Mouse (Mus musculus) midbrain, embryonic 12.5 days (tissue): ENCODE measurements at regions not wholly inside any gene's neighbourhood (a gene's known extent, or its start where the extent isn't known, plus 50 kb on each side); places are given as distances from the start of the nearest gene placed in this dataset.

ENCODE experiments used
- ATAC-seq: fragments of 200-750 bp; cut with Nextera tagmentation; 2 replicates; pipeline ENCODE4 v1.8.0; 2017; ENCODE audit warnings: low read depth, moderate TSS enrichment, moderate library complexity; ENCODE audit not compliant: low FRiP score
- H3K27ac ChIP-seq: fragments of 300-500 bp; sonication (generic); replicated peaks from 2 replicates; pipeline ENCODE4 v1.5.1; 2016; ENCODE audit warnings: mild to moderate bottlenecking
- H3K27me3 ChIP-seq: fragments of 300-500 bp; sonication (generic); 2 replicates; pipeline ENCODE4 v1.6.1; 2016; ENCODE audit warnings: mild to moderate bottlenecking
- H3K36me3 ChIP-seq: fragments of 300-500 bp; sonication (generic); 2 replicates; pipeline ENCODE4 v1.6.1; 2016
- H3K4me1 ChIP-seq: fragments of 300-500 bp; sonication (generic); 2 replicates; pipeline ENCODE4 v1.6.1; 2016
- H3K4me2 ChIP-seq: fragments of 300-500 bp; sonication (generic); replicated peaks from 2 replicates; pipeline ENCODE4 v1.6.1; 2016; ENCODE audit warnings: mild to moderate bottlenecking, moderate library complexity
- H3K4me3 ChIP-seq: fragments of 300-500 bp; sonication (generic); 2 replicates; pipeline ENCODE4 v1.5.1; 2016; ENCODE audit warnings: mild to moderate bottlenecking
- H3K9ac ChIP-seq: fragments of 300-500 bp; sonication (generic); replicated peaks from 2 replicates; pipeline ENCODE4 v1.6.1; 2016; ENCODE audit warnings: mild to moderate bottlenecking, moderate library complexity
- H3K9me3 ChIP-seq: fragments of 300-500 bp; sonication (generic); 2 replicates; pipeline ENCODE4 v1.6.1; 2016; ENCODE audit warnings: mild to moderate bottlenecking
- WGBS: fragments of 180-500 bp; shearing (Covaris S2); methylation state at CpG from one replicate; pipeline ENCODE4 v1.1.7; 2016; 5-methylcytosine and 5-hydroxymethylcytosine counted together

DNA sequence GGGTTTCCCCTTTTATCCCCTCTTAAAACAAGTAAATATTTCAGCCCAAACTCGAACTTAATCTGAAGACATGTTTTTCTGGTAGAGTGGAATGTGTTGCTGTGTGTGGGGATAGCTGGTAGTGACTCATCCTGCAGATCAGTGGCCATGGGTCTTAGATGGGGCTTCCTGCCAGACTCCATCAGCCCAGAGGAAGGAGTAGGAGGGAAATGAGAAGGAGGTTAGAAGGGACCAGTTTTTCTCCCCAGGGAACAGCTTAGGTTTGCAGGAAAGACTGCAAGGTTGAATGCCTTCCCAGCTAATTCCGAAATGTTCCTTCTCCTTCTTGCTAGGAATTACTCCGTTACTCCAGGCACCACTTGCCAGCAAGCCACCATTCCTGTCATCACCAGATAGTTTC lies 68.8 kb upstream of the Nepro start:
- no peaks in the 10 kb centered on the region for H3K27me3 ChIP-seq
- 74% methylated on average over 3 of the region's 3 CpGs for WGBS
- no peak overlapping the region for H3K27ac ChIP-seq
- H3K4me2 ChIP-seq = no peak overlapping the region
- H3K4me3 ChIP-seq = no peak overlapping the region
- H3K36me3 ChIP-seq = no peaks in the 10 kb centered on the region
- H3K9me3 ChIP-seq = no peaks in the 10 kb centered on the region; the same call in 1 of the 2 replicates
- H3K4me1 ChIP-seq = no peaks in the 10 kb centered on the region; the same call in 1 of the 2 replicates
- H3K9ac ChIP-seq = no peak overlapping the region
- ATAC-seq = no peak

DNA sequence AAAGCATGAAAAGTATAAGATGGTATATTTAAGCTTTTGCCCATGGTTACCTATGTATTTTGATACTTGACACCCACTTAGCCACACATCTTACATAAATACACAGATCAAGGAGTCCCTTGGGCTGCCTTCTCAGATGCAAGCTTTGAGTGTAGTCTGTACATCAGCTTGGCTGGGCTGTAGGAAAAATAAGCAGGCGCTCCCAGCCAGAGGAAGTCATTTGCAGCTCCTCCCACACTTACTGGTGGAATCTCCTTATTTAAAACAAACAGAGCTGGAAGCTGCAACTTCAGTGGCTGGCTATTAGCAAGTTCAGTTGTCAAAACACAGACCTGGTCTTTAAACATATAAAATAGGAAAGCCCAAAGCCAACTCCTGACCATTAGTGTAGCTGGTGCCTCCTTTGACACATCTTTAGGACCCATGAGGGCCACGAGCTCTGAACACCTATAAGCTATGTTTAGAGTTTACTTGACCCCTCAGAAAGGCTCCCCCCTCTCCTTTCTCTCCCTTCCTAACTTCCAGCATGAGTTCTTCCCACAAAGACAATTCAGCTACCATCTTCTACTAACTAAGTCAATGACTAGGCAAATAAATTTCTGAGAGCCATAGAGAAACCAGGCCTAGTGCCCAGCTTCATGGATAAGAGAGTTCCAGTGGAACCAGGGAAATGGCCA lies 75.4 kb upstream of the Nepro start:
- Histone ChIP-seq H3K9me3 (no peaks in the 10 kb centered on the region; the same call in 1 of the 2 replicates), H3K27me3 (no peaks in the 10 kb centered on the region), H3K27ac (no peak overlapping the region), H3K4me1 (peaks cover 3% of the 10 kb centered on the region; the same call in 1 of the 2 replicates), H3K4me3 (no peak overlapping the region), H3K36me3 (no peaks in the 10 kb centered on the region), H3K9ac (no peak overlapping the region), H3K4me2 (no peak overlapping the region)
- WGBS = 65% methylated on average over 2 of the region's 2 CpGs
- ATAC-seq = no peak

DNA sequence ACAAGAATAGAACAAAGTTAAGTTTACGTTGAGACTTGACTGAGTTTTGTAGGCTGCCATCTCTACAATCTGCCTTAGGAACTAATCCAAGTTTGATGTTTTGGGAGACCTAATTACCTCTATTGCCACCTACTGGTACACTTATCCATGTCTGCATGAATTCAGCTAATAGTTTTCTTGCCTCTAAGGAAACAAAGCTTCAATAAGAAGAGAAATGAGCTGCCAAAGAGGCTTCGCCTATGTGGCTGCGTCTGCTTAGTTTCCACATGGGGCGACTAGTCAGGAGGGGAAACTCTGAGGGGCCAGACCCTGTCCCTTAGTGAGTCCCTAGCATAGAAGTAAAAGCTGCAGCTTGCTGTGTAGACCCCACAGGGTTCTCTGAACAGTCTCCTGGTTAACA lies 80.1 kb upstream of the Nepro start:
- H3K9ac ChIP-seq = no peak overlapping the region
- H3K36me3 ChIP-seq = no peaks in the 10 kb centered on the region
- no peak overlapping the region for H3K4me3 ChIP-seq
- H3K27ac ChIP-seq = no peak overlapping the region
- H3K4me2 ChIP-seq = no peak overlapping the region
- WGBS = 17% methylated on average over 4 of the region's 4 CpGs
- peak; percentile 49; the same call in 1 of the 2 replicates for ATAC-seq
- peaks cover 3% of the 10 kb centered on the region; the same call in 1 of the 2 replicates for H3K4me1 ChIP-seq
- no peaks in the 10 kb centered on the region for H3K27me3 ChIP-seq
- no peaks in the 10 kb centered on the region for H3K9me3 ChIP-seq

DNA sequence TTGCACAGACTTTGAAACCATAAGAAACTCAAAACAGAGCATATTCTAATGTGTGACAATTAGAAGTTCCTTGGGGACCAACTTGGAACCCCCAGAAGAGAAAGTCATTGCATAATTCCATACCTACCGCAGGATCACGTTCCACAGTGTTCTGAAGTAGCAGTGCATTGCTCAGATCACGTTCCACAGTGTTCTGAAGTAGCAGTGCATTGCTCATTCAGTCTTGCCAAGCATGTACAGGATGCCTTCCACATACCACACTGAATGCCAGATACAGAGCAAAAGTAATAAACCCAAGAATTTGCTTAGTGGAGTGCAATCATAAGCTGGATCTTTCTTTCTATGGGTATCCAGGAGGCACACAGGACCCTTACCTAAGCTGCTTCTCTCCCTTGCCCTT lies 78.4 kb upstream of the Boc start:
- Histone ChIP-seq H3K9me3 (no peaks in the 10 kb centered on the region), H3K9ac (no peak overlapping the region), H3K27me3 (peaks cover 4% of the 10 kb centered on the region), H3K27ac (no peak overlapping the region), H3K36me3 (no peaks in the 10 kb centered on the region), H3K4me2 (no peak overlapping the region), H3K4me3 (no peak overlapping the region), H3K4me1 (peaks cover 11% of the 10 kb centered on the region)
- 88% methylated on average over 3 of the region's 3 CpGs for WGBS
- no peak for ATAC-seq

DNA sequence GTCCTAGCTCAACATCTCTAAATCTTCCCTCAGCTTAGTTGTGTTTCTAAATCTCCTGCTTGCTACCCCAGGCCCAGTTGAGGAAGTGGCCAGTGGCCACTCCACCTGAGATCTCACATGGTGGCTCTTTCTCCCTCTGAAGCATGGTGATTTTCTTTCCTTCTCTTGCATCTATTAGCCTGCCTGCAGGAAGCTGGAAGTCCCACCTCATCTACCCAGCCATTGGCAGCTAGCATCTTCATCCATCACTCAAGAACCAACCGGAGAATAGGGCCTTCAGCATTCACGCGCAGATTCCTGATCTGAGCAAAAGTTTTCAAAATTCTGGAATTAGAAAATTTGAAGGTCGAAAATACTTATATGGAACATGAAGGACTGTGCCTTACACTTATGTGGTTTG lies 75.8 kb upstream of the Boc start:
- WGBS = 95% methylated on average over 4 of the region's 4 CpGs
- Histone ChIP-seq H3K27ac (no peak overlapping the region), H3K9me3 (no peaks in the 10 kb centered on the region), H3K36me3 (no peaks in the 10 kb centered on the region), H3K4me2 (no peak overlapping the region), H3K9ac (no peak overlapping the region), H3K27me3 (peaks cover 4% of the 10 kb centered on the region), H3K4me3 (no peak overlapping the region), H3K4me1 (peaks cover 13% of the 10 kb centered on the region)
- no peak for ATAC-seq

DNA sequence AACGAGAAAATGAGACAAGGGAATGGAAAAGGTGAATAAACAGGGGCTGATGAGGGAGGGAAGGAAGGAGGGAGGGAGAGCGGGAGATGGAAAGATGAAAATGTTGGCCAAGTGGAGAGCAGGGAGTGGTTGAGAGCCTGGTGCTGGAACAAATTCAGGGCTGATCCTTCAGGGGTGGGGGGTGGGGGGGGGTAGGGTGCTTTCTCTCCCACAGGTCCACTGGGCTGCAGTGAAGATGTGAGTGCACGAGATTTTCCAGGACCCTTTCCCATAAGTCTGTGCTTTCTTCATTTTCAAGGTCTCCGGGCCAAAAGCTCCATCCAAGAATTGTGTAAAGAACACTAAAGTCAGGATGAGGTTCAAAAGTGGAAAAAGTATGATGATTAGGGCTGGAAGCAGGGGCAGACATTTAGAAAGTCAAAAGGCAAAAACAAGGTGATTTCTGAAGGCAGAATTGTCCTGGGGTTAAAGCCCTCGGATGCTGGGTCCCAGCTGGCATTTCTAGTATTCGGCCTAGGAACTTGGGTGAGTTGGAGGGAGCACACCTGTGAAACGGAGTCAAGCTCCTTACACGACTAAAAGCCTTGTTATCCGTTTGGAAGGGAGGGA lies 74.5 kb upstream of the Boc start:
- Histone ChIP-seq H3K27ac (no peak overlapping the region), H3K4me1 (peaks cover 13% of the 10 kb centered on the region)
- ATAC-seq = no peak; the same call in 1 of the 2 replicates

DNA sequence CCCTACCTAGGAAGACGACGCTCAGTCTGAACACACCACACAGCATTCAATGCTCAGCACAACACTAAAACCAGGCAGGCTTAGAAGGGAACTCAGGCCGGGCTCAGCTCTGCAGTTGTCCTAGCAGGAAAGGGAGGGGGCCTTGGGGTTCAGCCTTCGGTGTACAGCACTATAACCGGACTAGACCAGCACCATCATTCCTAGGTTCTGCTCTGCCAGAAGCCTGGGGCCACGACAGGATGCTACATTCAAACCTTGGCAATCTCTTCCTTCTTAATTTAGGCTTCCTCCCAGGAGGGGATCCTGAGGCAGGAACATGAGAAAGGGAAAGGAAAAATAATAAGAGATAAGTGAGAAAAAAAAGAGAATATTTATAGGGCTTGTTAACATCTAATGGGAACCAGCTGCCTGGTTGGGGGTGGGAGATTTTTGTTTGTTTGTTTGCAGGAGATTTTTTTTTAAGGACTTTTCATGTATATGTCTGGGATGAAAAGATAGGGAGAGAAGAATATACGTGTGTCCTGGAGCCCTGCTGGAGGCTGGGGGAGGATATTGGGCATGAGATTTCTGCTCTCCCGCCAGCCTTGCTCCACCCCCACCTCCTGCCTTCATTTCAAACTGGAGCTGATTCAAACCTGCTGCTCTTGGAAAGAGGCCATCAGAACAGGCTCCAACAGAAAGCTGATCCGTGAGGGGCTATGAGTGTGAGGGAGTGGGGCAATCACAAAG lies 73.8 kb upstream of the Boc start:
- no peaks in the 10 kb centered on the region for H3K9me3 ChIP-seq
- H3K4me1 ChIP-seq = peaks cover 13% of the 10 kb centered on the region
- 43% methylated on average over 9 of the region's 9 CpGs for WGBS
- no peaks in the 10 kb centered on the region for H3K36me3 ChIP-seq
- H3K4me3 ChIP-seq = no peak overlapping the region
- H3K27me3 ChIP-seq = peaks cover 4% of the 10 kb centered on the region
- peak overlapping the region; percentile 11; the same call in 1 of the 2 replicates for H3K27ac ChIP-seq
- peak; percentile 54; the same call in 1 of the 2 replicates for ATAC-seq
- H3K4me2 ChIP-seq = no peak overlapping the region
- H3K9ac ChIP-seq = no peak overlapping the region

More for the DNA sequence above, 74.5 kb upstream of the Boc start:
- no peak overlapping the region for H3K9ac ChIP-seq
- no peaks in the 10 kb centered on the region for H3K36me3 ChIP-seq
- H3K4me2 ChIP-seq = no peak overlapping the region
- 57% methylated on average over 9 of the region's 9 CpGs for WGBS
- peaks cover 4% of the 10 kb centered on the region for H3K27me3 ChIP-seq
- H3K4me3 ChIP-seq = no peak overlapping the region
- no peaks in the 10 kb centered on the region for H3K9me3 ChIP-seq

DNA sequence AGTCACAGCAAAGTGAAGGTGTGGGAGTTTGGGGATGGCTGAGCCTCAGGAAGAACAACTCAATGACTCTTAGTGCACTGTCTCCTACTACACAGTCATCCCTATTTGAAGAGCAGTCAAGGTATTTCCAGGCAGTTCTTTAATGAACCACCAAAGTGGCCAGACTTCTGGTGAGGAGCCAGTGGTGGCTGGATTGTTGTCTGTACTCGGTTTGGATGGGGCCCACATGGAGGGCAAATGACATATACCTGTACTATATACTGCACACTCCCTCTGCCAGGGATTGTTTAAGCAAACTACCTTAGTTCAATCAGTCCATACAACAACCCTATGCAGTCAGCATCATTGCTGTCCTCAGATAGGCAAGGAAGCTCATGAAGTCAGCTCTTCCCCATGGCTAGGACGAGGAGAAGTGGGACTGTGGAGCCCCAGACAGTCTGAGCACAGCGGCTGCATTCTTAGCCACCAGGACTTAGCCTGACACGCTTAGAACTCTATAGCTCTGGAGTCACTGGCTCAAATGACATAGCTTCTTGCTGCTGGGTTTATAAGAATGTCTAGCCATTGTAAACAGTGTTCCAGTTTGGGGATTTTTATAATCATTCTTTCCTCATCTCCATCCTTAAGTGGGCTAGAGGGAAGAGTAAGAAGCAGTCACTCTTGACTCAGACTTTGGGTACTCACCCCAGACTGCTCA lies 72.8 kb upstream of the Boc start:
- Histone ChIP-seq H3K4me2 (no peak overlapping the region), H3K27me3 (peaks cover 4% of the 10 kb centered on the region), H3K27ac (no peak overlapping the region), H3K9ac (no peak overlapping the region), H3K4me1 (peaks cover 13% of the 10 kb centered on the region), H3K9me3 (no peaks in the 10 kb centered on the region), H3K36me3 (no peaks in the 10 kb centered on the region), H3K4me3 (no peak overlapping the region)
- 83% methylated on average over 4 of the region's 4 CpGs for WGBS
- no peak for ATAC-seq

DNA sequence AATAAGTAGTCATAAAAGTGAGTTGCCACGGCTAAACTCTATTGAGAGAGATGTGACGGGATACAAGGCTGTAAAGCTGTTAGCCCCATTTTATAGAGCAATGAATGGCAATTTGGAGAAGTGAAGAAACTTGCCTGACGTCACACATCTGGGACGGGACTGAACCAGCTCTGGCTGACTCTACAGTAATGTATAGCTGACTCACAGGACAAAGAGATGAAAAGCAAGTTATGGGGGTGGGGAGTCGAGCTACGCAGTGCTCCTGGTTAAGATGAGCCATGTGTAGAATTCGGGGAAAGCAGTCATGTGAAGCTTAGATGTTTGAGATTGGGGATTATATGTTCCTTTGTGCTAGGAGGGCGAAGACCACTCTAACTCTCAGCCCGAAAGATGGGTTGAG lies 72.2 kb upstream of the Boc start:
- Histone ChIP-seq H3K4me3 (no peak overlapping the region), H3K4me1 (peaks cover 13% of the 10 kb centered on the region), H3K27me3 (peaks cover 4% of the 10 kb centered on the region), H3K36me3 (no peaks in the 10 kb centered on the region), H3K9me3 (no peaks in the 10 kb centered on the region), H3K27ac (no peak overlapping the region), H3K9ac (no peak overlapping the region), H3K4me2 (no peak overlapping the region)
- 87% methylated on average over 9 of the region's 9 CpGs for WGBS
- ATAC-seq = no peak

DNA sequence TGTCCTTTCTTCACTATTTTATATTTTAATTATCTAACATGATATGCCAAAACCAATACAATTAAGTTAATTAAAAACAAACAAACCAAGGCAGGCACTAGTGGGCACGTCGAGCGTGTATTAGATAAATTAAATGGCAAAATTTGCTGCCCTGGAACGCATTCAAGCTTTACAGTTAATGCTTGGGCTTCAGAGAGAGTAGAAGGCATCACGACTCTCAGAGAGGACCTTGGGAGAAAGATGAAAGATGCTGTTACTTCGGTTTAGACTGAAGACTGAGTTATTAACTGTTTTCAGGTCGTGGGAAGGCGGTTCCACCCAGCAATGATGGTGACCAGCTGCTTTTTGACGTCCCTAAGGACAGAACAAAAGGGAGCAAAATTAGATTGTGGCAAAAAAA lies 71.7 kb upstream of the Boc start:
- H3K9ac ChIP-seq = no peak overlapping the region
- 86% methylated on average over 9 of the region's 9 CpGs for WGBS
- no peak overlapping the region for H3K4me2 ChIP-seq
- ATAC-seq = no peak
- peaks cover 4% of the 10 kb centered on the region for H3K27me3 ChIP-seq
- H3K36me3 ChIP-seq = no peaks in the 10 kb centered on the region
- peaks cover 17% of the 10 kb centered on the region for H3K4me1 ChIP-seq
- no peaks in the 10 kb centered on the region for H3K9me3 ChIP-seq
- H3K27ac ChIP-seq = no peak overlapping the region
- H3K4me3 ChIP-seq = no peak overlapping the region

DNA sequence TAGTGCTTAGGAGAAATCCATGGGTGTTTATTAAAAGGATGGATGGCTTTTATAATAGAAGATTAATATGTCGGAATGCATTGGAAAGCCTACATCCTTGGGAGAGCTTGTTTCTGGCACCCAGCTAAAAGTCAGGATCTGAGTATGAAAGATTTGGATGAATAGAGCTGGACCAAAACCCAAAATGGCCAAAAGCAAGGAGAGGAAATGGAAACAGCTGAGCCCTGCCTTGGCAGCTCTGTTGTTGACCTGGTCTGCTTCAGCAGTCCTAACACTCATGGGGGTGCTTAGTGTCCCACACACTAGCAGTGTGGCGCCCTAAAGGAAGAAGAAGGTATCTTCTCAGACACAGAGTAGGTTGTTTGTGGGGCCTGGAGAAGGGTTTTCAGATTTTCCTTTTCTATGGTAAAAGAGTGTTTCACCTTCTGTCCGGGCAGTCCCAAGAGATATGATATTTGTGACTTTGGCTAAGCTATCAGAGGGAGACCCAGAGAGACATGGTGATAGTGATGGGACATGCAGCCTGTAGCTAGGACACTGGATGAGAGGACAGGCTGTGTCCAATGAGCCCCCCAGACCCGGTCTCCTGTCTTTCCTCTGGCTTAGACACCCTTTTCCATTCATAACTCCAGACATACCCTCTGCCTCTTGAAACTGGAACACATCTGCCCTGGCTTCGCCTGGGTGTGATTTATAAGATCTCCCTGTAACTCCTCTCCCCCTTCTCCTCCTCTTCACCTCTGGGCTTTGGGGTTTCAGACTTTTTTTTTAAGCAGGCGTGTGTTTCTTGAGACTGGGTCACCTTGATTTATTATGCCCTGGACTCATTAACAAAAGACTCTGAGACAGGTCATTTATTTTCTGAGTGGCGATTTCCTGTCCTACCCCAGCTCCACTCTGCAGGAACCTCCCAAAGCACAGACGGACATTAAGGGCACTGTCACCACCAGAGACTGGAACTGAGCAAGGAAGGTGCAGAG lies 70.9 kb upstream of the Boc start:
- no peaks in the 10 kb centered on the region for H3K36me3 ChIP-seq
- ATAC-seq = no peak
- peaks cover 23% of the 10 kb centered on the region for H3K4me1 ChIP-seq
- no peak overlapping the region for H3K27ac ChIP-seq
- WGBS = 81% methylated on average over 8 of the region's 8 CpGs
- no peak overlapping the region for H3K4me2 ChIP-seq
- H3K9me3 ChIP-seq = no peaks in the 10 kb centered on the region
- H3K9ac ChIP-seq = no peak overlapping the region
- peaks cover 4% of the 10 kb centered on the region for H3K27me3 ChIP-seq
- no peak overlapping the region for H3K4me3 ChIP-seq
